Mouse (Mus musculus) cerebellum, postnatal 14 days (tissue): ENCODE results near the gene Cep55.

Experiments
- DNase-seq, 2 experiments: peaks; one replicate each; pipeline ENCODE4 v3.0.0; 2021; ENCODE audit warnings: mixed read lengths in 2 of 2

The Cep55 gene

GRCm38 (mm10) chr19:38109506-38110242 lies 54.9 kb downstream of the Cep55 start:
- no peak for DNase-seq

GRCm38 (mm10) chr19:38111056-38111455 lies 56.2 kb downstream of the Cep55 start:
- DNase-seq, result no peak

- DNase-seq, result no peak
Observed at GRCm38 (mm10) chr19:38112575-38112974, 57.8 kb downstream of the Cep55 start.

GRCm38 (mm10) chr19:38114834-38115491 lies 60.2 kb downstream of the Cep55 start:
- DNase-seq, result no peak

GRCm38 (mm10) chr19:38120123-38120760 lies 65.4 kb downstream of the Cep55 start:
- no peak for DNase-seq

- DNase-seq, result no peak
Observed at GRCm38 (mm10) chr19:38123921-38124320, 69.1 kb downstream of the Cep55 start.
